In the genomic region with DNA sequence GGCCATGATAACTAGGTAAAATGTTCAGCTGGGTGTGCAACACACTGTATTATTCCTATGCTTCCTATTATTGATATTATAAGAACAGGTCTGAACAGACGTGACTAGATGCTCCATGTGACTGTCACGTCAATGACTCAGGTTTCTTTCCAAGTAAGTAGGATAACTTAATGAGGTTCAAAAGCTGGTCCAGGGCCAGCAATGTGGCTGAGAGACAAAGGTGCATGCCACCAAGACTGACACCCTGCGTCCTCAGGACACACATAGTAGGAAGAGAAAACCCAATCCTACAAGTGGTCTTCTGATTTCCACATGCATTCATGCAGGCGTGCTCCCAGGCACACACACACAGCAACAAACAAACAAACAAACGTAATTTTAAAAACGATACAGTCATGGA, we compare ENCODE assay signal across 11 mouse cellular contexts. TPM values are rescaled to one million over a fixed set of nuclear protein-coding genes. Genes with fewer than 3 reads are reported as not detected.
DNase-seq lines count a peak whose midpoint lies in the region; ATAC-seq and TF ChIP-seq lines count a peak whose summit lies in the region.
"Had no signal": no experiment of that assay in that cellular context is flagged by ENCODE, and none has a peak within 500 bp of the region (broad histone marks: within the 10 kb centered on the region; RNA-seq: fewer than 3 reads in every experiment).

No protein-coding gene starts in this region.

- no peak for TF ChIP-seq CTCF in G1E (IDR thresholded peaks at IDR 0.05; ENCODE audit: low read depth, low read length)

- no peaks in the 10 kb centered on the region for H3K36me3 ChIP-seq in embryonic facial prominence, embryonic 13.5 days
- H3K36me3 ChIP-seq in embryonic facial prominence, embryonic 10.5 days (replicated peaks) = no peaks in the 10 kb centered on the region
- H3K36me3 ChIP-seq in hindbrain, embryonic 10.5 days = no peaks in the 10 kb centered on the region
- H3K36me3 ChIP-seq in hindbrain, embryonic 16.5 days (ENCODE audit: control insufficient read depth, insufficient read depth, low read length) = no peaks in the 10 kb centered on the region
- peaks cover 18% of the 10 kb centered on the region for H3K36me3 ChIP-seq in G1E (replicated peaks)
- H3K36me3 ChIP-seq: embryonic facial prominence, embryonic 15.5 days; neural tube, embryonic 12.5 days had no signal

- no peaks in the 10 kb centered on the region for H3K27me3 ChIP-seq in embryonic facial prominence, embryonic 13.5 days
- H3K27me3 ChIP-seq in embryonic facial prominence, embryonic 10.5 days (replicated peaks; ENCODE audit: low read depth, poor library complexity, severe bottlenecking) = no peaks in the 10 kb centered on the region
- H3K27me3 ChIP-seq in hindbrain, embryonic 10.5 days (ENCODE audit: insufficient read depth, poor library complexity, severe bottlenecking) = no peaks in the 10 kb centered on the region
- H3K27me3 ChIP-seq in hindbrain, embryonic 16.5 days (replicated peaks; ENCODE audit: control insufficient read depth, insufficient read depth, low read length) = no peaks in the 10 kb centered on the region
- H3K27me3 ChIP-seq in G1E (ENCODE audit: insufficient read depth, low read length) = no peaks in the 10 kb centered on the region
- H3K27me3 ChIP-seq: embryonic facial prominence, embryonic 15.5 days; neural tube, embryonic 12.5 days had no signal

- H3K4me1 ChIP-seq in embryonic facial prominence, embryonic 13.5 days = peaks cover 33% of the 10 kb centered on the region
- H3K4me1 ChIP-seq in embryonic facial prominence, embryonic 10.5 days = peaks cover 51% of the 10 kb centered on the region
- H3K4me1 ChIP-seq in hindbrain, embryonic 10.5 days (replicated peaks) = peaks cover 57% of the 10 kb centered on the region
- H3K4me1 ChIP-seq in hindbrain, embryonic 16.5 days (ENCODE audit: control insufficient read depth, insufficient read depth, low read depth, low read length) = peaks cover 36% of the 10 kb centered on the region
- peaks cover 78% of the 10 kb centered on the region for H3K4me1 ChIP-seq in G1E (ENCODE audit: insufficient read depth, low read depth, low read length)

- ATAC-seq in embryonic facial prominence, embryonic 13.5 days (ENCODE audit: insufficient number of reproducible peaks, insufficient read depth, low FRiP score, low TSS enrichment, low read depth) = no peak
- no peak for ATAC-seq in hindbrain, embryonic 16.5 days
- ATAC-seq in G1E (ENCODE audit: extremely low read depth, insufficient number of reproducible peaks, low FRiP score, poor library complexity, severe bottlenecking) = no peak
- ATAC-seq: lung, postnatal 0 days had no signal

- H3K4me3 ChIP-seq in embryonic facial prominence, embryonic 13.5 days = no peak overlapping the region
- no peak overlapping the region for H3K4me3 ChIP-seq in embryonic facial prominence, embryonic 10.5 days
- H3K4me3 ChIP-seq in hindbrain, embryonic 10.5 days = peak overlapping the region; percentile 86; the same call in 1 of the 2 replicates
- H3K4me3 ChIP-seq in hindbrain, embryonic 16.5 days (ENCODE audit: low read length) = no peak overlapping the region
- H3K4me3 ChIP-seq in G1E (ENCODE audit: low read depth, low read length) = peak overlapping the region; percentile 46; the same call in 1 of the 2 replicates
- H3K4me3 ChIP-seq: neural tube, embryonic 12.5 days had no signal

- no peak for DNase-seq in embryonic facial prominence, embryonic 10.5 days (ENCODE audit: low spot score)
- DNase-seq in hindbrain, embryonic 10.5 days (ENCODE audit: low spot score) = no peak
- DNase-seq in G1E (ENCODE audit: low spot score) (no peak), liver (peak; percentile 47)
- DNase-seq in left cerebral cortex, adult 8-10 months (ENCODE audit: low spot score in 2 of 2) = no peak
- no peak for DNase-seq in embryo, embryonic 11 days

- H3K27ac ChIP-seq in embryonic facial prominence, embryonic 13.5 days = no peak overlapping the region
- H3K27ac ChIP-seq in embryonic facial prominence, embryonic 10.5 days (replicated peaks) = no peak overlapping the region
- H3K27ac ChIP-seq in hindbrain, embryonic 10.5 days = no peak overlapping the region
- H3K27ac ChIP-seq in hindbrain, embryonic 16.5 days (ENCODE audit: low read depth, low read length) = no peak overlapping the region
- H3K27ac ChIP-seq: embryonic facial prominence, embryonic 15.5 days; neural tube, embryonic 12.5 days had no signal

- H3K9ac ChIP-seq in embryonic facial prominence, embryonic 13.5 days = no peak overlapping the region
- no peak overlapping the region for H3K9ac ChIP-seq in hindbrain, embryonic 16.5 days (ENCODE audit: low read depth, low read length)
- H3K9ac ChIP-seq: embryonic facial prominence, embryonic 15.5 days; neural tube, embryonic 12.5 days had no signal

- H3K9me3 ChIP-seq in embryonic facial prominence, embryonic 13.5 days = no peaks in the 10 kb centered on the region
- no peaks in the 10 kb centered on the region for H3K9me3 ChIP-seq in embryonic facial prominence, embryonic 10.5 days
- H3K9me3 ChIP-seq in hindbrain, embryonic 10.5 days = no peaks in the 10 kb centered on the region
- no peaks in the 10 kb centered on the region for H3K9me3 ChIP-seq in hindbrain, embryonic 16.5 days (ENCODE audit: control insufficient read depth, low read length)
- no peaks in the 10 kb centered on the region for H3K9me3 ChIP-seq in G1E (replicated peaks)
- H3K9me3 ChIP-seq: embryonic facial prominence, embryonic 15.5 days; neural tube, embryonic 12.5 days had no signal

- 0 out of 2 replicates have a peak overlapping the region, but pooled peaks have one; percentile 77 for H3K4me2 ChIP-seq in embryonic facial prominence, embryonic 13.5 days
- no peak overlapping the region; the same call in 1 of the 2 replicates for H3K4me2 ChIP-seq in hindbrain, embryonic 16.5 days (ENCODE audit: low read length)
- H3K4me2 ChIP-seq: embryonic facial prominence, embryonic 15.5 days had no signal

- 85% methylated on average over 6 of the region's 6 CpGs for WGBS in embryonic facial prominence, embryonic 13.5 days
- 84% methylated on average over 6 of the region's 6 CpGs for WGBS in embryonic facial prominence, embryonic 10.5 days
- WGBS in hindbrain, embryonic 10.5 days = 90% methylated on average over 6 of the region's 6 CpGs
- WGBS in hindbrain, embryonic 16.5 days = 88% methylated on average over 6 of the region's 6 CpGs

RNA-seq across cellular contexts. Expression of a gene that starts 2.1 kb away (rescaled TPM):
- polyA plus RNA-seq in embryonic facial prominence, embryonic 13.5 days (2015; fragmentation: Nextera tagmentation; extraction: Ambion mirVana) = 11.3 and 12.2 TPM in 2 replicates
- polyA plus RNA-seq in embryonic facial prominence, embryonic 10.5 days (2016; fragmentation: Nextera tagmentation; extraction: Ambion mirVana) = 9.5 and 9.9 TPM in 2 replicates
- 11.0 and 12.0 TPM in 2 replicates for polyA plus RNA-seq in hindbrain, embryonic 10.5 days (2016; fragmentation: Nextera tagmentation; extraction: Ambion mirVana)
- polyA plus RNA-seq in hindbrain, embryonic 16.5 days (2015; fragmentation: Nextera tagmentation; extraction: Ambion mirVana) = 15.0 and 18.7 TPM in 2 replicates
- total RNA-seq in G1E (2014; fragmentation: Nextera tagmentation) (88.5 and 143 TPM in 2 replicates), G1E (2017) (55.3 and 59.9 TPM in 2 replicates)
- polyA plus RNA-seq in G1E (2012) = 89.6 and 110 TPM in 2 replicates
- total RNA-seq in left cerebral cortex, adult 8-10 months (2022) = 100 to 1,000 TPM; 114 to 140 (median 123) TPM

RNA-seq across cellular contexts. Expression of a gene that starts 2.2 kb away (rescaled TPM):
- polyA plus RNA-seq in embryonic facial prominence, embryonic 13.5 days (2015; fragmentation: Nextera tagmentation; extraction: Ambion mirVana) = 29.8 and 30.7 TPM in 2 replicates
- polyA plus RNA-seq in embryonic facial prominence, embryonic 10.5 days (2016; fragmentation: Nextera tagmentation; extraction: Ambion mirVana) = 27.2 and 27.7 TPM in 2 replicates
- 29.9 and 34.1 TPM in 2 replicates for polyA plus RNA-seq in hindbrain, embryonic 10.5 days (2016; fragmentation: Nextera tagmentation; extraction: Ambion mirVana)
- 106 and 108 TPM in 2 replicates for polyA plus RNA-seq in hindbrain, embryonic 16.5 days (2015; fragmentation: Nextera tagmentation; extraction: Ambion mirVana)
- total RNA-seq in G1E (2014; fragmentation: Nextera tagmentation) (82.2 and 115 TPM in 2 replicates), G1E (2017) (21.1 and 23.3 TPM in 2 replicates)
- 4.8 and 6.3 TPM in 2 replicates for polyA plus RNA-seq in G1E (2012)
- 10 to 100 TPM; 38.5 to 52.3 (median 47.0) TPM for total RNA-seq in left cerebral cortex, adult 8-10 months (2022)

Comparison
In these comparisons a context has a peak if more than half of its experiments do, and no peak if none do; other contexts are left out.
1. H3K4me3 ChIP-seq: peak in hindbrain, embryonic 10.5 days (single experiment) and G1E (single experiment); none in embryonic facial prominence, embryonic 13.5 days (single experiment), embryonic facial prominence, embryonic 10.5 days (single experiment) and hindbrain, embryonic 16.5 days (single experiment).